Mouse (Mus musculus): ENCODE measurements around the gene Cfap97d2.

DNA sequence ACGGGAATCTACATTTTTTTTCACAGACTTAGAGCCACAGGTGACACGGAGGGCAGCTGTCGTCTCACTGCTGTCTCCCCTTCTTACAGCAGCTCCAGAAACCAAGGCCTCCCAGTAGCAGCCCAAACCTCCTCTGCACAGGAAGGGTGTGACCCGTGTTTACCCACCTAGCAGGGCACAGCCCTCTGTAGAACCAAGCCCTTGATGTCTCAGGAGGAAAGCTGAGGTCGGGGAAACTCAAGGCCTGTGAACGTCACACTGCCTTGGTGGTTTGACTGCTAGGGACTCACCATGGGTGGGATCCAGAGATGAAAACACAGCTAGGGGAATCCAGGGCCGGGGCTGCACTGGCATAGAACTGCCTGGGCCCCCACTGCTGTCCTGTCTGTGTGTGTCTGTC is 19.3 kb upstream of the Cfap97d2 start:
- TF ChIP-seq CTCF (IDR thresholded peaks at IDR 0.05; ENCODE audit: low read depth, low read length) (no peak), POLR2A (IDR thresholded peaks at IDR 0.05; ENCODE audit: borderline replicate concordance, low read depth, low read length) (no peak)
